Mouse (Mus musculus) liver, adult 2 months (tissue): ENCODE results near the gene Poln.

Source experiments
- CTCF ChIP-seq: fragments of 200-500 bp; IDR thresholded peaks from 2 replicates; pipeline ENCODE4 v1.5.1; 2011; ENCODE audit warnings: low read depth, low read length, control low read depth
- POLR2A ChIP-seq: fragments of 200-500 bp; IDR thresholded peaks from 2 replicates; pipeline ENCODE4 v1.6.1; 2011; ENCODE audit warnings: low read length, control low read depth; ENCODE audit not compliant: insufficient read depth; ENCODE audit errors: extremely low read depth

DNA sequence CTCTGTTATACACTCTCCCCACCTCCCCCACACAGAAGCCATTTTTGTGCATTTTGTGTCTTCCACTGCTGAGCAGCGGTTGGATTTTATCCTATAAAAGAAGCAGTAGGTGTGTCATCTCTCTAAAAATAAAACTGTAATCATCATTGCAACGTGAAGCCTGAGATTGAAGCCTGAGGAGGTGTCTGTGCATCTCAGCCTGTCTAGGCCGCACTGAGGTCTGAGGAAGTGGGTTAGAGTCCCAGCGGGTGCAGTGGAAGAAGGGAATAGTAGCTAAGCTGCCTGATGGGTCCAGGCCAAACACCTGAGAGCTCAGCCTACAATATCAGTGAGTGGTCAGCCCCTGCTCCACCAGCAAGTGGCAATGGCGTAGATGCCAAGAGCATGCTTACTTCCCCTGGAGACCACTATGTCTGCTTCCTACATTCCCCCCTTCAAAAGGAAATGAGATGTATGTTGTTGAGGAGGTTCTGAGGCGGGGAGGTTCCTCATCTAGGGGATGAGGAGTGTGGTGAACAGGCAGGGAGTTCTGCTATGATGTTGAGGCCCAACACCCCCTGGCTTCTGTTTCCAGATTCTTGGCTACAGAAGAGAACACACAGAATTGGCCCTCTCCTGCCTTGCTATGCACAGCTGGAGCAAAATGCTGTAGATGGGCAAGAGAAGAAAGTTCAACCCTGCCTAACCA, 25.9 kb upstream of the Poln start:
- TF ChIP-seq POLR2A: no peak
- no peak for TF ChIP-seq CTCF
